In genomic region chr13:16938552-16939465, GRCm38 (mm10) we compare ENCODE assay signal across 15 mouse cellular contexts.
"Had no signal": no experiment of that assay in that cellular context is flagged by ENCODE, and none has a peak within 500 bp of the region (broad histone marks: within the 10 kb centered on the region; RNA-seq: fewer than 3 reads in every experiment).

No protein-coding gene starts in this region.

- H3K36me3 ChIP-seq: limb, embryonic 10.5 days; liver, embryonic 15.5 days; midbrain, embryonic 15.5 days; neural tube, embryonic 12.5 days had no signal

- ATAC-seq: lung, postnatal 0 days; midbrain, embryonic 15.5 days had no signal

- DNase-seq: kidney, adult 11 months; kidney, postnatal 10 days; kidney, postnatal 4 days; thymus, adult 2 months; thymus, postnatal 36 days had no signal

- H3K27ac ChIP-seq: layer of hippocampus, adult 2 months; limb, embryonic 10.5 days; liver, embryonic 15.5 days; macrophage; midbrain, embryonic 15.5 days; neural tube, embryonic 12.5 days had no signal

- H3K27me3 ChIP-seq: liver, embryonic 15.5 days; megakaryocyte, embryonic 14.5 days; midbrain, embryonic 15.5 days; neural tube, embryonic 12.5 days had no signal

- H3K4me3 ChIP-seq: layer of hippocampus, adult 2 months; limb, embryonic 10.5 days; liver, embryonic 15.5 days; megakaryocyte, embryonic 14.5 days; midbrain, embryonic 15.5 days; neural tube, embryonic 12.5 days had no signal

- H3K4me2 ChIP-seq: liver, embryonic 11.5 days; liver, embryonic 15.5 days; midbrain, embryonic 11.5 days; midbrain, embryonic 15.5 days; neural tube, embryonic 12.5 days had no signal

- H3K9me3 ChIP-seq: limb, embryonic 10.5 days; liver, embryonic 15.5 days; megakaryocyte, embryonic 14.5 days; midbrain, embryonic 15.5 days; neural tube, embryonic 12.5 days had no signal

- H3K9ac ChIP-seq: liver, embryonic 15.5 days; midbrain, embryonic 15.5 days; neural tube, embryonic 12.5 days had no signal

- H3K4me1 ChIP-seq: limb, embryonic 10.5 days; liver, embryonic 15.5 days; megakaryocyte, embryonic 14.5 days; midbrain, embryonic 15.5 days; neural tube, embryonic 12.5 days had no signal
